Mouse (Mus musculus): ENCODE data around the gene Snx25.

GRCm38 (mm10) chr8:46163870-46164190 lies 11.9 kb upstream of the Snx25 start:
- TF ChIP-seq GATA1 (IDR thresholded peaks at IDR 0.05; ENCODE audit: low read length) (no peak), TAL1 (IDR thresholded peaks at IDR 0.05; ENCODE audit: low read length) (no peak)
